Mouse (Mus musculus): ENCODE data around the gene Otog.

The Otog gene

DNA sequence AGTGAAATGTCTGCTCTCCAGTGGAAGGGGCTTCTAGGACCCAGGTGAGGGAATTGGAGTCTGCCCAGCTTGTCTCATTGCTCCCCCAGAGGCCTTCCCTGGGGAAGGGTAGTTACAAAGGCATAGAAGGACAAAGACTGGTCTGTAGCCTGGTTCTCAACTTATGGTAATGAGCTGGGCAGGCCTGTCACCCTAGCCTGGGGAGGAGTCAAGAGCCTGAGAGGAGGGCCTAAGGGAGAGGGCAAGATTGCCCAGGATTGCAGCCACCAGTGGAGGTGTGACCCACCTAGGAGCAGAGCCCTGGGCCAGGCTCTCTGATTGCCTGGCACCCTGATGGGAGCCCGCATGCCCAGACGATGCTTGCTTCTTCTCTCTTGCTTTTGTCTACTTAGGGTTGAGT, at the start of gene Otog:
Otog (plus strand) TSS at position 292 of the 400 bp plus-strand sequence.
- in situ Hi-C loops (cut with MseI, MboI) = no loop called here

GRCm38 (mm10) chr7:46195356-46195755, 45.4 kb upstream of the Otog start:
- in situ Hi-C loops (cut with MseI, MboI) = no loop called here

DNA sequence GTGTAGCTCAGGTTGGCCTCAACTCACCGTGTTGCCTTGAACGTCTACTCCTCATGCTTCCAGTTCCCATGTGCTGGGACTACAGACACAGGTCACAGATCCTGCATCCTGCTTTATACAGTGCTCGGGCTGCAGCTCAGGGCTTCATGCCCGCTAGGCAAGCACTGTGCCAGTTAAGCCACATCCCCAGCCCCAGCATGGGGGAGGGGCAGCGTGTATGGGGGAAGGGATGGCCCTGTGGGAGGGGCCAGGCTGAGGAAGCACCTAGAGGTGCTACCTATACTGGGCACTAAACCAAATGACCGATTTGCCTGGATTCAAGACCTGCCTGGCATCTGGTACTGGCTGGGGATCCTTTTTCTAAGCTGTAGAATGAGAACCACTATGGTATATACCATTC, 40.8 kb upstream of the Otog start:
- in situ Hi-C loops (cut with MseI, MboI) = no loop called here

DNA sequence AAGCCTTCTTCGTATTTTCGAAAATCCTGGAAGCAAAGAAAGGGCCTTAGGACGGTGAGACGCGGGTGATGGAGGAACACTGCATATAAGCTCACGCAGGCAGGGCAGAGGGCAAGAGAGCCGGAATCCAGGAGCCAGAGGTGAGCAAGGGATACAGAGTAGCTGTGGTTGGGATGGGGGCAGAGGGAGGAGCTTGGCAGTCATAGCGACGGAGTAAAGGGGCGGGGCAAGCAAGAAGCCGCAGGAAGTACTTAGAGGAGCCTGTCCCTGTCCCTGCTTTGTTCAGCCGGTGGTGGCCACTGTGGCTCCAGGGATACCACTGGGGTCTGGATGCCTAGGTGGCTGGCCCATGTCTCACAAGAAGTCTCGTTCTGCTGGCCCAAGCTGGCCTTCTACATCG, 39.1 kb upstream of the Otog start:
- in situ Hi-C loops (cut with MseI, MboI) = no loop called here

GRCm38 (mm10) chr7:46204046-46204471, 36.7 kb upstream of the Otog start:
- in situ Hi-C loops (cut with MseI, MboI) = no loop called here

DNA sequence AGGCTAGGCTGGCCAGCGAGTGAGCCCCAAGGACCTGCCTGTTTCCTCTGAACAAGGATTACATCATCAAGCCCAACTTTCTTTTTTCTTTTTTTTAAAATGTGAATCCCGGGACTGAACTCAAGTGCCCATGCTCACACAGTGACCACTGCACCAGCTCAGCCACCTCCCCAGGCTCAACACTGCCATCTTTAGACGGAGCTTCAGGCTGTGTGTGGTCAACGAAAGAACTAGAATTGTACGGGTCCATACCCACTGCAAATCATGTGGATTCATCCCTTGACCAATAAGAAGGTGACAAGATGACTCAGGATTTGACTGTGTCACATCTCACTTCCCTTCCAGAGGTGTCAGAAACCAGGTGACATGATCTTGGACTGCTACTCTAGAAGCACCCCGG, 36.0 kb upstream of the Otog start:
- in situ Hi-C loops (cut with MseI, MboI) = no loop called here

DNA sequence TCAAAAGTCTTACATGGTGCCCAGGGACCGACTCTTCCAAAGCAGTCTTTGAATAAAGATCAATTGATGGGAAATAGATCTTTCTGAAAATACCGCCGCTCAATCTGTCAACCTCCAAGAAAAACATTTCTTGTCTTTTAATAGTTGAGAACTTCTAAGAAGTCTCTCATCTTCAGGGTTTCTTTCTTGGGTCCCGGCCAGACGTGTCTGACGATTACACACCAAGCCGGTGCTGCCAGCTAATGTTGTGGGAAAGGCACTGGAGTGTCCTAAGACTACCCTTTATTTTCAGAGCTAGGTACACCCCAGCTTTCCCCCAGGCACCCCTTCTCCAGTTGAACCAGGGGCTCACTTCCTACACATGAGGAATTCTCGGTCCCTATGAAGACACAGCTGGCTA, 32.7 kb upstream of the Otog start:
- in situ Hi-C loops (cut with MseI, MboI) = no loop called here

DNA sequence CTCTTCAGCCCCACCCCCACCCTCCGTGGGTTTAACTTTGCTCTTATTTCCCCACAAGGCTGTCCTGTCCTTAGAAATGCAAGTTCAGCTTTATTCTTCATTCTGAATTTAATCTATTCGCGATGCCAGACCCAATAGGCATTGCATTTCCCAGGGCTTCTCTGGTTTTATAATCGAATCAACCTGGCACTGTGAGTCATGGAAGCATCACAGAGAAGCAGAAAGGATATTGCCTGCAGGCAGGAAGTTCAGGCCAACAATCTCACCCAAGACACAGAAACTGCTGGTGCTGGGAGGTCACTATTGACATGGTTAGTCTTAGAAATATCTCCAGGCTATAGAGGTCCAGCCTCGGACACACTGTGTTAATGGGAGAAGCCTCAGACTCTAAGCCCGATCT, 30.5 kb upstream of the Otog start:
- in situ Hi-C loops (cut with MseI, MboI) = no loop called here

DNA sequence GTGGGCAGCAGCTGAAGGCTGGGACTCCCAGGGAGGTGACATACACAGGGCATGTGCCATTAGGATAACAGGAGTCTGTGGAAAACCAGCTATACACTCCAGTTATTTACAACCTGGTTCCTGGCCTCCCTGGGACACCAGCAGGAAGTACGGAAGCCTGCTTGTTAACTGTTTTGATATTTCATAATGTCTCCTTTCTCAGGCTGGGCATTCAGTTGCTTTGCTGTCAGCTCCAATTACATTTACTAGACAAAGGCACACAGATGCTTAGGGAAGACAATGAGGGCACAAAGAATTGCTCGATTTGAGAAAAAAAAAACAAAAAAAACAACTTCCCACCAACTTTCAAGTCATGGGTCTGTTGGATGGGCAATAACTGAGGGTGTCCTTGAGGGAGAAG, 24.3 kb upstream of the Otog start:
- in situ Hi-C loops (cut with MseI, MboI) = no loop called here

DNA sequence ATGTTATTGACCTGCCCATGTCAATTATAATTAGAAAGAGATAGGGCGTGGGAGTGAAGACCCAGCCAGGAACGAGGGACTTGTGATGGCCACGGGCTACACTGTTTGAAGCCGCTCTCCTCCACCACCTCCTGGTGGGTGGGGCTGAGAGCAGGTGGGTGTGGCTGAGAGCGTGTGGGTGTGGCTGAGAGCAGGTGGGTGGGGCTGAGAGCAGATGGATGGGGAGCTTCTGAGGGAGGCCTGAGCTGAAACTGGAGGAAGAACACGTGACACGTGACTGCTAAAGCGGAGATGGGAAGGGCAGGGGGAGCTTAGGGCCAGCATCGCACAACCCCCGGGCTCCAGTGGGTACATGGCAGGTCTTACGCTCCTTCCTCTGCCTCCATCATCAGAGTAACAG, 22.4 kb upstream of the Otog start:
- in situ Hi-C loops (cut with MseI, MboI) = no loop called here

GRCm38 (mm10) chr7:46220591-46221129, 20.1 kb upstream of the Otog start:
- in situ Hi-C loops (cut with MseI, MboI) = loop anchor here in 1 of 2 experiments (10.0 kb wide), 1 partner anchor 116 kb away; the partner anchor contains the start of gene Kcnj11

- in situ Hi-C loops (cut with MseI, MboI) = loop anchor here (5.0 to 10.0 kb wide), 2 partner anchors 121 to 129 kb away; partner anchors contain the start of gene Kcnj11 (in 1 of the 2)
Measured at GRCm38 (mm10) chr7:46226253-46226652, 14.5 kb upstream of the Otog start.

DNA sequence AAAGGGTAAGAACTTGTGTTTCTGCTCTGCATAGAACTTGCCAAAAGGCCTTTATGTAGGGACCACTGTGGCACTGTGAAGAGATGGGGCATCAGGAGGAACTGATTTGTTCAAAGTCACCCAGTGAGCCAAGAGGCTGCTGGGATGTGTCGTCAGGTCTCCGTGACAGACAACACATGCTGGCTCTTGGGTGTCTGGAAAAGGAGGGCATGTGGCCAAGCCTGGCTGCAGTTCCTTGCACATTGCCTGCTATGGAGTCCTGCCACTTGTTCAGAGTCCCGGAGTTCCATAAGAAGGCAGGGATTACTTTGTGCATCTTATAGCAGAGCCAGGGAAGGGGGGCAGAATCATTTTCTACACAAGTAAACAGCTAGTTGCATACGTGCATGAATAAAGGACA, 13.9 kb upstream of the Otog start:
- in situ Hi-C loops (cut with MseI, MboI) = loop anchor here (5.0 to 10.0 kb wide), 2 partner anchors 122 to 130 kb away; partner anchors contain the start of gene Kcnj11 (in 1 of the 2)

GRCm38 (mm10) chr7:46235948-46236347, 4.8 kb upstream of the Otog start:
- in situ Hi-C loops (cut with MseI, MboI) = no loop called here

- in situ Hi-C loops (cut with MseI, MboI) = no loop called here
Measured at GRCm38 (mm10) chr7:46236363-46236762, 4.4 kb upstream of the Otog start.

DNA sequence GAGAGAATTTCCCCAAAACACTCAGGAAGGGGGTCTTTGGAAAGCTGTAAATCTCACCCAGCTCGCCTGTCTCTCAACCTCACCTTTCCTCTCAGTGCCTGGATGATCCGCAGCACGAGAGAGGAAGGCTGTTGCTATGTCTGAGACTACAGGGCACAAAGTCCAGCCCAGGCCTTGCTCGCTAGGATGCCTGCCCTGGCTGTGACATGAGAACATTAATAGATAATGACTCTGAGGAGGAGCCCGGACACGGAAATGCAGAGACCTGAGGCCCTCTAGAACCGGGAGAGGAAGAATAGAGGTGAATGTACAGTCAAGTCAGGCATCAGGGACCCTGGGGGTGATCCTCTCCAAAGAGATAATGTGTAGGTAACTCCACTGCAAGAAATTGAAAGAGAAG, 3.6 kb upstream of the Otog start:
- in situ Hi-C loops (cut with MseI, MboI) = no loop called here

- in situ Hi-C loops (cut with MseI, MboI) = no loop called here
Measured at GRCm38 (mm10) chr7:46238346-46238745, 2.4 kb upstream of the Otog start, which contains the start of gene Ush1c. Gene Ush1c, minus strand, starts transcription at chr7:46238503.

GRCm38 (mm10) chr7:46240091-46240490, 696 bp upstream of the Otog start:
- in situ Hi-C loops (cut with MseI, MboI) = no loop called here

DNA sequence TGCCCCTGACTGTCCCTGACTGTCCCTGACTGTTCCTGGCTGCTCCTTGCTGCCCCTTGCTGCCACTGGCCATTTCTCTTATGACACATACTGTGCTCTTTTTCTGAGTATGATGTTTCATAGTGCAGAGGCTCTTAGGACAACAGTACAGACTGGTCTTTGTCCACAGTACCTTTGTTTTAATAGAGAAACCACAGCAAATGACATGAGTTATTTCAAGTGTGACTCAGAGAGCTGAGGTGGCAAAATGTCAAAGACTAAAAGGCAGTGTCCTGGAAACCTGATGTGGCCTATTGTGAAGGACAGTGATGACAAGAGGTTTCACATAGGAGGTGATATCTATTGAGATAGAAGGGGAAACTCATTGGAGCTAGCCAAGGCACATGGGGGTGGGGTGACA, 6.1 kb downstream of the Otog start:
- in situ Hi-C loops (cut with MseI, MboI) = no loop called here

GRCm38 (mm10) chr7:46247606-46248005, 6.8 kb downstream of the Otog start:
- in situ Hi-C loops (cut with MseI, MboI) = no loop called here

DNA sequence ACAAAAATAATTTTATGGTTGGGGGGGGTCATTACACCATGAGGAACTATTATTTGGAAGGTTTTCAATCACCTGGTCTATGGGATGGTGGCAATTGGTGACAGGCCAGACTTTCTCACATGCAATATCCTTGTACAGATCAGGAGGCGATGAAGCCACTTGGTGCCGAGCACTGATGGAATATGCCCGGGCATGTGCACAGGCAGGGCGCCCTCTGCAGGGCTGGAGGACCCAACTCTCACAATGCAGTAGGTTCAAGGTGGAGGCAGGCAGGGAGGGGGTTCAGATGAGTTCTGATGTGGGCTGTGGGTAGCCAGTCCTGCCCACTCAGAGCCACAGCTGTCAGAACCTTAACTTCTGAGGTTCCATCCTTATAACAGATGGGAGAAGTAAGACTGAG, 11.1 kb downstream of the Otog start:
- in situ Hi-C loops (cut with MseI, MboI) = no loop called here

DNA sequence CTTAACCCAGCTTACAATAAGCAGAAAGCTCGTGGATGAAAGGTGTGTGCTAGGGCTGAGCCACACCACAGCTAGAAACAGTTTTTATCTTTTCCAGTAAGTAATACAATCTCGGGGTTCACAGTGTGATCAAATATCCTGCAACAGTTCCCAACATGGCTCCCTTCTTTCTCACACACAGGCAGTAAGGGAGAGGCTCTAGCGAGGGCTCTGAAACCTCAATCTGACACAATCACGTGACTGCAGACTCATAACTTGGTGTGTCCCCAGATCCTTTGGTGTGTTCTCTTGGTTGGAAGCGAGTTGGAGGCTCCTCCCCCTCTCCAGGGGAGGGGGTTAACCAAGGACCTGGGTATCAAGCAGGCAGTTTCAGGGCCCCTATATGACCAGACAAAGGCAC, 35.4 kb downstream of the Otog start:
- in situ Hi-C loops (cut with MseI, MboI) = no loop called here

GRCm38 (mm10) chr7:46279946-46280345, 39.2 kb downstream of the Otog start:
- in situ Hi-C loops (cut with MseI, MboI) = no loop called here

DNA sequence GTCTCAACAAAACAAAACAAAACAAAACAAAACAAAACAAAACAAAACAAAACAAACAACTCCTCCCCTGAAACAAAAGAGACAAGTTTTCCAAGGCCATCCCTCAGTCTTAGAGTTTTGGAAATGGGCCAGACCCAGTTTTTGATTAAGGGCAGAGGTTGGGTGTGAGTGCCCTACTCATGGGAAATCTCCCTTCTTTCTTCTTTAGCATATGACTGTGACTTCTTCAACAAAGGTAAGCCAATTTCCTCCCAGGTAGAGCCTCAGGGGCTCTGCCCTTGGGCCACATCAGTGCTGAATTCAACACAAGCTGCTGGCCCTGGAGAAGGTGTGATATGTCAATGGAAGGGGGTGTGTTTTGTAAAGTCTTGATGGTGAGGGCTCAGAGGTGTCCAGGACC, 40.1 kb downstream of the Otog start:
- in situ Hi-C loops (cut with MseI, MboI) = no loop called here
